Mouse (Mus musculus) G1E (cell line): ENCODE measurements around the gene Mon2. TPM values are rescaled to one million over a fixed set of nuclear protein-coding genes. Genes with fewer than 3 reads are reported as not detected.
"Not testable (repeated sequence)": the region's sequence is repeated elsewhere in the genome, so short reads cannot be mapped to it uniquely, and the experiment has no call there.

Experiments used
- ATAC-seq: 2 replicates; pipeline ENCODE4 v1.8.0; 2016; ENCODE audit warnings: mild to moderate bottlenecking; ENCODE audit not compliant: insufficient number of reproducible peaks, poor library complexity, low FRiP score, severe bottlenecking; ENCODE audit errors: extremely low read depth
- DNase-seq: peaks from one replicate; pipeline ENCODE4 v3.0.0; 2012; ENCODE audit warnings: low spot score
- H3K27me3 ChIP-seq: 2 replicates; pipeline ENCODE4 v1.6.1; 2012; ENCODE audit warnings: mild to moderate bottlenecking, low read length, inconsistent platforms; ENCODE audit not compliant: insufficient read depth
- H3K36me3 ChIP-seq: replicated peaks from 2 replicates; pipeline ENCODE3; 2012; ENCODE audit warnings: mild to moderate bottlenecking, inconsistent platforms
- H3K4me1 ChIP-seq: 2 replicates; pipeline ENCODE4 v1.6.1; 2012; ENCODE audit warnings: low read depth, low read length, inconsistent platforms, mixed read lengths; ENCODE audit not compliant: insufficient read depth
- H3K4me3 ChIP-seq: 2 replicates; pipeline ENCODE4 v1.5.1; 2012; ENCODE audit warnings: low read depth, mild to moderate bottlenecking, inconsistent platforms, low read length, moderate library complexity, mixed read lengths
- H3K9me3 ChIP-seq: replicated peaks from 2 replicates; pipeline ENCODE4 v1.6.1; 2012; ENCODE audit warnings: inconsistent platforms
- CTCF ChIP-seq: IDR thresholded peaks from 2 replicates; pipeline ENCODE4 v1.5.1; 2012; ENCODE audit warnings: low read depth, low read length, inconsistent platforms, mixed read lengths
- GATA1 ChIP-seq: IDR thresholded peaks from 2 replicates; pipeline ENCODE4 v1.6.1; 2012; ENCODE audit warnings: borderline replicate concordance, low read length, inconsistent platforms, mixed read lengths
- GATA2 ChIP-seq: IDR thresholded peaks from 2 replicates; pipeline ENCODE4 v1.6.1; 2012; ENCODE audit warnings: low read depth, low read length, inconsistent platforms, borderline replicate concordance
- POLR2AphosphoS5 ChIP-seq: IDR thresholded peaks from 2 replicates; pipeline ENCODE4 v1.6.1; 2012; ENCODE audit warnings: low read depth, low read length, inconsistent platforms; ENCODE audit not compliant: insufficient replicate concordance
- TAL1 ChIP-seq: conservative IDR thresholded peaks from 2 replicates; pipeline ENCODE4 v1.6.1; 2012; ENCODE audit warnings: low read depth, low read length, inconsistent platforms, mixed read lengths
- polyA plus RNA-seq: library from polyadenylated mRNA; stranded (reverse); fragments of >175 nt; gene quantifications from 2 replicates; pipeline ENCODE4 v1.2.3, GENCODE M21; 2012
- total RNA-seq, 2 experiments: library from RNA; stranded (forward) in 1 of 2; stranded (reverse) in 1 of 2; fragments of 200-1000 nt in 1 of 2; fragments of >200 nt in 1 of 2; fragmentation: Nextera tagmentation in 1 of 2; gene quantifications; 2 replicates each; pipeline ENCODE4 v1.2.3; 2014 to 2017

Gene Mon2
- total and polyA plus RNA-seq, 3 experiments, result 14.4 to 68.6 (median 65.7) TPM

DNA sequence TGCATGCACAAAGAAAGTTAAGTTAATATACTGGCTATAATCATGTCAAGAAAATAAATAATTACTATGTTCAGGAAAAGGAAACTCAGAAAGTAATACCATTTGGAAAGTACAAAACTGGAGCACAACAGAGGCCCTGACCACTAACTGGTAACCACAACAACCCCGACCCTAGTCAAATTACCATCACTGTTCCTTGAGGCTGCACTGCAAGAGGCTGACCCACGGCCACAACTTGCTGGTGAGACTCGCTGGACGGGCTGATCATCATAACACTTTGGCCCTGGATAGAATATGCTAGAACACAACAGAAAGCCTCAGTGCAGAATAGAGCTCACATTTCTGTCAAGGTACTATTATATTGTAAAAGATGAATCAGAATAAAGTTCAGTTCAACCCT, 47.4 kb downstream of the Mon2 start:
- Histone ChIP-seq H3K27me3 (no peaks in the 10 kb centered on the region), H3K36me3 (peaks cover 84% of the 10 kb centered on the region), H3K4me3 (no peak overlapping the region), H3K9me3 (no peaks in the 10 kb centered on the region), H3K4me1 (no peaks in the 10 kb centered on the region)
- DNase-seq, result no peak
- ATAC-seq, result no peak
- TF ChIP-seq GATA1 (no peak), TAL1 (no peak), CTCF (no peak), POLR2AphosphoS5 (no peak), GATA2 (no peak)

DNA sequence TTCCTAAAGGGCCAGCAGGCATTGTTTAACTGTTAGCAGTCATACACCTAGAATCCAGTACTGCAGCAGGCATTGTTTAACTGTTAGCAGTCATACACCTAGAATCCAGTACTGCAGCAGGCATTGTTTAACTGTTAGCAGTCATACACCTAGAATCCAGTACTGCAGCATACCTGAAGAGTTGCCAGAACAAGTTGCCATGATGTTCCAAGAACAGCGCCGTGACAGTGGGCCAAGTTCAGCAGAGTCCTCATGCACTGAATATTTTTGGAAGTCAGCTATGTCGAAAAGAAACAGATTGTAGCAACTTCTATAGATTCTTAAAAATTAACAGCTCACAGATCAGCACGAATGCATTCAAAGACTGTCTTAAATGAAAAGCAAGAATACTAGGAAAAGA, 49.6 kb downstream of the Mon2 start:
- H3K9me3 ChIP-seq, ATAC-seq, DNase-seq, H3K4me1 ChIP-seq, H3K27me3 ChIP-seq, H3K4me3 ChIP-seq: not testable (repeated sequence)
- H3K36me3 ChIP-seq, result peaks cover 83% of the 10 kb centered on the region

DNA sequence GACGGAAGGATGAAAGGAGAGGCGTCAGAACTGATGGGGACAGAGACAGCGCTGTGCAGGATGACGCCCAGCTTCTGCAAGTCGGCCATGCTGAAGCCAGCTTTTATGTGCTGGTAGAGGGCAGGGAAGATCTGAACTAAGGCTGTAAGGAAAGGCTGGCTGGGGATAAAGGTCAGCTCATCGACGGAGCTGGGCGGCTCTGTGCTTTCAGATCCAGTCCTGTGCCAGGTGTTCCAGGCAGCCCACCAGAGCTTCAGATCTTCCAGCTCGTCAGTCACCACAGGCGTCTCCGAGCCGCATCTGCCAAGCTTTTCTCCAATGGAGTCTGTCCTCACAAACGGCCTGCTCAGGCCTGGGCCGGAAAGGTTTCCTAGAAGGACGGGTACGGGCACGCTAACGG, 62.9 kb downstream of the Mon2 start:
- no peak for TF ChIP-seq GATA1
- TF ChIP-seq POLR2AphosphoS5, result no peak
- no peak for TF ChIP-seq GATA2
- TF ChIP-seq TAL1, result no peak
- no peak for TF ChIP-seq CTCF
- H3K9me3 ChIP-seq, result no peaks in the 10 kb centered on the region
- no peaks in the 10 kb centered on the region for H3K4me1 ChIP-seq
- peaks cover 70% of the 10 kb centered on the region for H3K36me3 ChIP-seq
- no peak overlapping the region for H3K4me3 ChIP-seq
- ATAC-seq, result no peak
- H3K27me3 ChIP-seq, result no peaks in the 10 kb centered on the region
- DNase-seq, result no peak

DNA sequence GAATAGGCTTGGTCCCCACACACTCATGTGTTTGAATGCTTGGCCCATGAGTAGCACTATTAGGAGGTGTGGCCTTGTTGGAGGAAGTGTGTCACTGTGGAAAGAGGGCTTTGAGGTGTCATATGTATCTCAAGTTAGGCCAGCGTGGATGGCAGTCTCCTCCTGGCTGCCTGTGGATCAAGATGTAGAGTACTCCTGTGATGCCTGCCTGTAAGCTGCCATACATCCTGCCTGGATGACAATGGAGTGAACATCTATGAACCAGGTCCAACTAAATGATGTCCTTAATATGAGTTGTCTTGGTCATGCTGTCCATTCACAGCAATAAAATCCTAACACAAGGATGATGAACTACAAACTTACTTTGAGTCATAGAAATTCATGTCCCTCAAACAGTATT, 64.9 kb downstream of the Mon2 start:
- TF ChIP-seq GATA2 (no peak), CTCF (no peak), POLR2AphosphoS5 (no peak), GATA1 (no peak), TAL1 (no peak)
- ATAC-seq (no peak), DNase-seq (no peak)

DNA sequence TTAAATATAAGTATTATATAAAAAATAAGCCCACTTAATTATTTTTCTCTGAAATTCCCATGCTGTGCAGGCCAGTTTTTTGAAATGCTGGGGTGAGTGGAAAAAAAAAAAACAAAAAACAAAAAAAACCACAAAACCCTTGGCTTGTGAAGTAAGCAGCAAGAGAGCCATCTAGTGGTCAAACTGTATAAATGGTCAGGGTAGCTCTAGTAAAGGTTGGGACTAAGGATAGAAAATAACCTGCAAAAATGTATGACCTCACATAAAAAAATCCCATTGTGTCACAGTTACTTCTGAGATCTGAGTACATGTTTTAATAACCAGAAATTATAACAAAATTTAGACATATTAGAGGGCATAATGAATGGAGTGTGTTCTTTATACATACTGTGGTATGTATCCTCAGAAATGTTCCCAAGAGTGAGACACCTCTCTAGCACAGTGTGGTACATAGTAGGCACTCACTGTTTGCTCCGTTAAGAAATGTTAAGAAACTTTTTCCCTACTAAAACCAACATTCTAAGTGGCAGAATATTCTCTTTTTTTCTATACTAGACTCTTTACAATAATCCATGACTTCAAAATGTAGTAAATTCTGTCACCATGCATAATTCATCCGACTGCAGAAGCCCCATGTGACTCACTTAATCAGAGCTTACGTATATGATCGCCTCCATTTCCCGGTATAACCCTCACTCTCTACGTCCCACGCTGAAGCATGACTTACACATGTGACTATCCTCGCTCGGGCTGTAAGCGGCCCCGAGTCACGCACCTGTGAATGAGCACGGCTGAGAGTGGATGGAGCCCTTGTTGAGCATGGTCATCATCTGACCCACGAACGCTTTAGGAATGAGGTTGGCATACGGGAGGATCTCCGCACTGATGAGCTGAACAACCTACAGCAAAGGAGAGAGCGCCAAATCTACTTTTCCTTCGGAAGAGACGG, 70.8 kb downstream of the Mon2 start:
- no peaks in the 10 kb centered on the region for H3K4me1 ChIP-seq
- DNase-seq (no peak), ATAC-seq (no peak; the same call in 1 of the 2 replicates)
- no peak for TF ChIP-seq GATA2
- no peak for TF ChIP-seq POLR2AphosphoS5
- no peak for TF ChIP-seq CTCF
- no peak for TF ChIP-seq GATA1
- TF ChIP-seq TAL1, result no peak
- H3K27me3 ChIP-seq, result no peaks in the 10 kb centered on the region
- H3K4me3 ChIP-seq, result no peak overlapping the region
- H3K36me3 ChIP-seq, result peaks cover 75% of the 10 kb centered on the region
- no peaks in the 10 kb centered on the region for H3K9me3 ChIP-seq

More for the DNA sequence above, 64.9 kb downstream of the Mon2 start:
- Histone ChIP-seq H3K27me3 (no peaks in the 10 kb centered on the region), H3K9me3 (no peaks in the 10 kb centered on the region), H3K4me1 (no peaks in the 10 kb centered on the region), H3K36me3 (peaks cover 80% of the 10 kb centered on the region), H3K4me3 (no peak overlapping the region)

DNA sequence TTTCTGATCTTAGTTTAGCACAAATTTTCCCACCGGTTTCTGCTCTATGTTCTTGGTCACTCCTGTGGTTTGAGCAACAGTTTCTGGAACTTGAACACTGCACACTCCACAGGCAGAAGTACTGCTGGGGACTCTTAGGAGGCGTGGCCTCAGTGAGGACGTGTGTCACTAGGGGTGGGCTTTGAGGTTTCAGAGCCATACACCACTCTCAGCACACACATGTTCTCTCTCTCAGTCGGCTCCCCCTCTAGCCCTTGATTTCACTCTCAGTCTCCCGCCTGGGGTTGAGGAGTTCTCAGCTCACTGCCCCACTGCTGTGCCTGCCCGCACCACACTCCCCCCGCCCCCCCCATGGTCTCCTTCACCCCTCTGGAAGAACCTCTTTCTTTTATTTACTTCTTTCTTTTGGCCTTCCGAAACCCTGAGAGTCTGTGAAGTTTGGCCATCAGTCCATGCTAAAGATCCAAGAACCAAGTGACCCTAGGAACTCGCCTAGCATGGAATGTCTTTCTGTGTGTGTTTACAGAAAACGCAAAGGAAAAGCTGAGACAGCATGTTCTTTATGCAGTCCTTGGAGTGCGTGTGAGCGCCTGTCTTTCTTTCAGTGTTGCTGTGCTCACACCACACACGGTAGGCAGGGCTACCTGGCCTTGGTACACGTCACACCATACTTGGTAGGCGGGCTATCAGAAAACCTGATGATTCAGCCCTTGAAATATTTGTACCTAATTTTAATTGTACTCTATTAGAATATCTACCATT, 71.6 kb downstream of the Mon2 start:
- Histone ChIP-seq H3K4me1 (no peaks in the 10 kb centered on the region), H3K9me3 (no peaks in the 10 kb centered on the region), H3K27me3 (no peaks in the 10 kb centered on the region), H3K4me3 (no peak overlapping the region), H3K36me3 (peaks cover 75% of the 10 kb centered on the region)
- TF ChIP-seq POLR2AphosphoS5 (no peak), TAL1 (no peak), GATA1 (no peak), GATA2 (no peak), CTCF (no peak)
- ATAC-seq, result no peak
- no peak for DNase-seq
